Mouse (Mus musculus) neural tube, embryonic 15.5 days (tissue): ENCODE measurements around the gene Tapbp. TPM values are rescaled to one million over a fixed set of nuclear protein-coding genes. Genes with fewer than 3 reads are reported as not detected.
"Not testable (repeated sequence)": the region's sequence is repeated elsewhere in the genome, so short reads cannot be mapped to it uniquely, and the experiment has no call there.

Experiments used
- ATAC-seq: fragments of 200-750 bp; cut with Nextera tagmentation; 2 replicates; pipeline ENCODE4 v1.8.0; 2017; ENCODE audit warnings: mild to moderate bottlenecking, moderate TSS enrichment, moderate library complexity; ENCODE audit not compliant: low FRiP score
- H3K27ac ChIP-seq: fragments of 300-500 bp; sonication (generic); replicated peaks from 2 replicates; pipeline ENCODE4 v1.5.1; 2015; ENCODE audit warnings: mild to moderate bottlenecking, inconsistent platforms
- H3K27me3 ChIP-seq: fragments of 300-500 bp; sonication (generic); replicated peaks from 2 replicates; pipeline ENCODE4 v1.6.1; 2015; ENCODE audit warnings: inconsistent platforms
- H3K36me3 ChIP-seq: fragments of 300-500 bp; sonication (generic); 2 replicates; pipeline ENCODE4 v1.6.1; 2015; ENCODE audit warnings: inconsistent platforms
- H3K4me1 ChIP-seq: fragments of 300-500 bp; sonication (generic); 2 replicates; pipeline ENCODE4 v1.6.1; 2015; ENCODE audit warnings: inconsistent platforms
- H3K4me2 ChIP-seq: fragments of 300-500 bp; sonication (generic); 2 replicates; pipeline ENCODE4 v1.6.1; 2015; ENCODE audit warnings: inconsistent platforms, mild to moderate bottlenecking, moderate library complexity
- H3K4me3 ChIP-seq: fragments of 300-500 bp; sonication (generic); replicated peaks from 2 replicates; pipeline ENCODE4 v1.5.1; 2015; ENCODE audit warnings: mild to moderate bottlenecking, inconsistent platforms
- H3K9ac ChIP-seq: fragments of 300-500 bp; sonication (generic); replicated peaks from 2 replicates; pipeline ENCODE4 v1.6.1; 2015; ENCODE audit warnings: mild to moderate bottlenecking, inconsistent platforms
- H3K9me3 ChIP-seq: fragments of 300-500 bp; sonication (generic); replicated peaks from 2 replicates; pipeline ENCODE4 v1.6.1; 2016; ENCODE audit warnings: inconsistent platforms
- WGBS: fragments of 180-500 bp; shearing (Covaris S2); methylation state at CpG from one replicate; pipeline ENCODE4 v1.1.7; 2015; ENCODE audit warnings: mixed read lengths; 5-methylcytosine and 5-hydroxymethylcytosine counted together
- polyA plus RNA-seq: library from polyadenylated mRNA; unstranded; fragments of >200 nt; fragmentation: Nextera tagmentation; extraction: Ambion mirVana; gene quantifications from 2 replicates; pipeline ENCODE4 v1.2.1, GENCODE M21; 2015

Tapbp gene
- polyA plus RNA-seq, 1 experiment from 2014 or later: 35.3 TPM

- 80% methylated on average over 4 of the region's 4 CpGs for WGBS
- ATAC-seq: not testable (repeated sequence)
These were observed 22.7 kb upstream of the Tapbp start for GRCm38 (mm10) chr17:33893011-33893410.

DNA sequence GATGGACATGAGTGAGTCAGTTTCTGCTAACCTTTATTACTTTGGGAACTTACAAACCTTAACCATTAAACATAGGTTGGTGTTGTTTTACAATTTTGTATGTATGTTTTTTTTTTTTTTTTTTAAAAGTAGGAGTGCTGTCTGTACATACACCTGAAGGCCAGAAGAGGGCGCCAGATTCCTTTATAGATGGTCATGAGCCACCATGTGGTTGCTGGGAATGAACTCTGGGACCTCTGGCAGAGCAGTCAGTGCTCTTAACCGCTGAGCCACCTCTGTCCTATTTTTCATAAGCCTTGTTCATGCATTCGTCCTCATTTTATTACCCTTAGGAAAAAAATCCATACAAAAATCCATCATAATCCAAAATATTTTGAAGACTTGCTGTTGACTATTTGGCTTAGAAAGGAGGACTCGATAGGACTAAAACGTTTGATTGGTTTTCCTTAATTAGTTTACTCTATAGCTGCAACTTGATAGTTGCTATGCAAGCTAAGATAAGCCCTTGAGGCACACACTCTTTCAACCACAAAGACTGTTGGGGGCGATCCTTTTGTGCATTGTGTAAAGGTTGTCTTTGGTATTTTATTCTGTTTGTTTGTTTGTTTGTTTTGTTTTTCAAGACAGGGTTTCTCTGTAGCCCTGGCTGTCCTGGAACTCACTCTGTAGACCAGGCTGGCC is 18.4 kb upstream of the Tapbp start:
- Histone ChIP-seq H3K4me3 (no peak overlapping the region), H3K27ac (no peak overlapping the region), H3K27me3 (no peaks in the 10 kb centered on the region), H3K4me1 (no peaks in the 10 kb centered on the region), H3K9me3 (no peaks in the 10 kb centered on the region), H3K4me2 (no peak overlapping the region), H3K36me3 (no peaks in the 10 kb centered on the region), H3K9ac (no peak overlapping the region)
- WGBS: 47% methylated on average over 6 of the region's 6 CpGs
- no peak for ATAC-seq

More at GRCm38 (mm10) chr17:33893011-33893410, 22.7 kb upstream of the Tapbp start:
- H3K9ac ChIP-seq, H3K36me3 ChIP-seq, H3K9me3 ChIP-seq, H3K4me3 ChIP-seq, H3K27me3 ChIP-seq, H3K4me2 ChIP-seq, H3K27ac ChIP-seq: not testable (repeated sequence)
- peaks cover 11% of the 10 kb centered on the region for H3K4me1 ChIP-seq

DNA sequence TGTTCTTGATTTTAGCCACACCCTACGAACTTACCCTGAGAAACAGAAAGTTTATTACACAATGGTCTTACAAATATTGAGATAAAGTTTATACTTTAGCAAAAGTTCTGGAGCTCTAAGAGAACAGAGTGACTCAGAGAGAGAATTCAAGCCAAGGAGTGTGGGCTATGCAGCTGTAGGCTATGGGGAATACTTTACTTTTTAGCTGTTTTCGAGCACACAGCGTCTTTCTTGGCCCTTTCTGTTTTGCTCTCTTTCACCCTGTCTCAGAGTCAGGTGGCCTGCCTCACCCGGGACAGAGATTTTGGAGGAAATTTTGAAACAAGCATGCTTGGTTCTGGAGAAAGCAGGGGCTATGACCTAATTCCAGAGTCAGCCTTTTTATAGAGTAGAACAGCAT is 17.5 kb upstream of the Tapbp start:
- not testable (repeated sequence) for H3K27me3 ChIP-seq, H3K4me3 ChIP-seq, ATAC-seq, H3K36me3 ChIP-seq, H3K4me2 ChIP-seq, H3K9me3 ChIP-seq, H3K4me1 ChIP-seq, H3K9ac ChIP-seq, H3K27ac ChIP-seq
- WGBS: 83% methylated on average over 4 of the region's 4 CpGs

- Histone ChIP-seq H3K4me2 (no peak overlapping the region), H3K4me1 (no peaks in the 10 kb centered on the region), H3K27ac (no peak overlapping the region), H3K9me3 (no peaks in the 10 kb centered on the region), H3K36me3 (no peaks in the 10 kb centered on the region), H3K4me3 (no peak overlapping the region), H3K9ac (no peak overlapping the region), H3K27me3 (no peaks in the 10 kb centered on the region)
- WGBS: 68% methylated on average over 4 of the region's 4 CpGs
- ATAC-seq: no peak
These were observed 16.1 kb upstream of the Tapbp start for GRCm38 (mm10) chr17:33899642-33900041.

DNA sequence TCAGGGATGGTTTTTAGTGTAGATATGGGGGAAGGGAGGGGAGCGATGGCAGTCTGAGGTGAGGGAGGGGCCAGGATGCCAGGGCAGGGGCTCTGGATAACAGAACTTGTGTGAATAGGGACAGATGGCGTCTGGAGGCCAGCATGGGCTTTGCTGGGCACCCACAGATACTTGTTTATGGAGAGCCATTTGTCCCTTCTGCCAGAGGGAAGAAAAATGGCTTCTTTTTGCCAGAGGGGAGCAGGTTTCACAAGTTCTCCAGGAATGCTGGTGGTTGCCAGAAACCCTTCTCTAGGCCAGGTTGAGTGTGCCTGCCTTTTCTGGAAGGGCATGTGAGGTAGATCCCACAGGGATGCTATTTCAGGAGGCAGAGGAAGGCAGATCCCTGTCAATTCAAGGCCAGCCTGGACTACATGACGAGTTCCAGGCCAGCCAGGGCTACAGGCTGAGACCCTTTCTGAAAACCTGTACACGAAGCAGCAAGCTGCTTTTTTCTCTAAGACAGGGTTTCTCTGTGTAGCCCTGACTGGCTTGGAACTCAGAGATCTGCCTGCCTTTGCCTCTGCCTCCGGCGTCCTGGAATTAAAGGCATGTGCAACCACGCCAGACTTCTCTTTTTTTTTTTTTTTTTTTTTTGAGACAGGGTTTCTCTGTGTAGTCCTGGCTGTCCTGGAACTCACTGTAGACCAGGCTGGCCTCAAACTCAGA is 15.3 kb upstream of the Tapbp start:
- WGBS: 78% methylated on average over 7 of the region's 7 CpGs
- H3K4me2 ChIP-seq: no peak overlapping the region
- no peak overlapping the region for H3K9ac ChIP-seq
- H3K4me1 ChIP-seq: no peaks in the 10 kb centered on the region
- no peaks in the 10 kb centered on the region for H3K9me3 ChIP-seq
- no peak overlapping the region for H3K4me3 ChIP-seq
- H3K27me3 ChIP-seq: no peaks in the 10 kb centered on the region
- no peak overlapping the region for H3K27ac ChIP-seq
- no peaks in the 10 kb centered on the region for H3K36me3 ChIP-seq
- ATAC-seq: no peak

GRCm38 (mm10) chr17:33900989-33901314 is 14.7 kb upstream of the Tapbp start:
- Histone ChIP-seq H3K9me3 (no peaks in the 10 kb centered on the region), H3K36me3 (no peaks in the 10 kb centered on the region), H3K4me3 (no peak overlapping the region), H3K27me3 (no peaks in the 10 kb centered on the region), H3K27ac (no peak overlapping the region), H3K4me2 (no peak overlapping the region), H3K4me1 (no peaks in the 10 kb centered on the region), H3K9ac (no peak overlapping the region)
- ATAC-seq: no peak
- 88% methylated on average over 4 of the region's 4 CpGs for WGBS

GRCm38 (mm10) chr17:33901653-33902052 is 14.0 kb upstream of the Tapbp start:
- no peak for ATAC-seq
- H3K4me2 ChIP-seq: no peak overlapping the region
- H3K36me3 ChIP-seq: no peaks in the 10 kb centered on the region
- no peak overlapping the region for H3K9ac ChIP-seq
- no peaks in the 10 kb centered on the region for H3K27me3 ChIP-seq
- no peak overlapping the region for H3K4me3 ChIP-seq
- no peak overlapping the region for H3K27ac ChIP-seq
- H3K9me3 ChIP-seq: no peaks in the 10 kb centered on the region
- H3K4me1 ChIP-seq: no peaks in the 10 kb centered on the region
- WGBS: 65% methylated on average over 4 of the region's 4 CpGs

GRCm38 (mm10) chr17:33902079-33902478 is 13.6 kb upstream of the Tapbp start:
- no peaks in the 10 kb centered on the region for H3K36me3 ChIP-seq
- whole genome bisulfite sequencing: 42% methylated on average over 4 of the region's 4 CpGs

DNA sequence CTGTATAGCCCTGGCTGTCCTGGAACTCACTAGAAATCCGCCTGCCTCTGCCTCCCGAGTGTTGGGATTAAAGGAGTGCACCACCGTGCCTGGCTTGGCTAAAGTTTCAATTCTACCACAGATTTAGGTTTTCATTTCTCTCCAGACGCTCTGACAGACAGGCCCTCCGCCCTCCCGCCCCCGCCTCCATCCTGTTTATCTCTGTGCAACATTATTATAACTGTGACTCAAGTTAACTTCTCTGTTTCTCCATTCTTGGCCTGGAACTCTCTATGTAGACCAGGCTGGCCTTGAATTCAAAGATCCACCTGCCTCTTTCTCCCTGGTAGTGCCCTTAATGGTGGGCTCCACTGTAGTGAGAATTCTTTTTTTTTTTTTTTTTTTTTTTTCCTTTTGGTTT is 13.2 kb upstream of the Tapbp start:
- Histone ChIP-seq H3K36me3 (no peaks in the 10 kb centered on the region), H3K4me2 (no peak overlapping the region), H3K27me3 (no peaks in the 10 kb centered on the region), H3K4me3 (no peak overlapping the region), H3K9me3 (no peaks in the 10 kb centered on the region), H3K9ac (no peak overlapping the region), H3K27ac (no peak overlapping the region), H3K4me1 (peaks cover 1% of the 10 kb centered on the region)
- 91% methylated on average over 7 of the region's 7 CpGs for WGBS
- ATAC-seq: no peak

More at GRCm38 (mm10) chr17:33902079-33902478, 13.6 kb upstream of the Tapbp start:
- Histone ChIP-seq H3K4me2 (no peak overlapping the region), H3K4me1 (no peaks in the 10 kb centered on the region), H3K4me3 (no peak overlapping the region), H3K9ac (no peak overlapping the region), H3K27me3 (no peaks in the 10 kb centered on the region), H3K27ac (no peak overlapping the region), H3K9me3 (no peaks in the 10 kb centered on the region)
- no peak for ATAC-seq

- not testable (repeated sequence) for H3K27ac ChIP-seq, H3K4me2 ChIP-seq, H3K9ac ChIP-seq, H3K27me3 ChIP-seq, H3K4me3 ChIP-seq, ATAC-seq, H3K36me3 ChIP-seq, H3K4me1 ChIP-seq, H3K9me3 ChIP-seq
- 77% methylated on average over 6 of the region's 6 CpGs for WGBS
These were observed 11.6 kb upstream of the Tapbp start for GRCm38 (mm10) chr17:33903911-33904651.

DNA sequence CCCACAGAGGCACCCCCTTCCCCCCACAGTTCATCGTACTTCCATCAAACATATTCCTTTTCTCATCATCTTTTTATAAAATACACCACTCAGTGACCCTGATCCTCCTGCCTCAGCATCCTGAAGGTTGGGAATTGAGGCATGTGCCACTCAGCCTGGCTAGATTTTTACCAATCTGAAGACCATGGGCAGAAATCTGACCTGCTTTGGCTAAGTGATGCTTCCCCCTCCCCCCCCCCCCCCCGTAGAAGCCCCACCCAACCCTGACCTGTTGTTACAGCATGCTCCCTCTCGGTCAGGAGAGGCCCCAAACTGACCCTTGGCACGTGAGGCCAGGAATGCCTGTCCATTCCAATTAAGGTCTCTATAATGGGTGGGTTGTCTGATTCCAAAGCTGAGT is 10.9 kb upstream of the Tapbp start, which contains the start of gene Platr17:
Gene Platr17 (plus strand): TSS at position 301 of the 400 bp plus-strand sequence.
- not testable (repeated sequence) for H3K4me2 ChIP-seq, H3K9ac ChIP-seq, ATAC-seq, H3K36me3 ChIP-seq, H3K4me3 ChIP-seq, H3K27me3 ChIP-seq, H3K9me3 ChIP-seq, H3K27ac ChIP-seq
- H3K4me1 ChIP-seq: peaks cover 12% of the 10 kb centered on the region
- WGBS: 28% methylated on average over 3 of the region's 4 CpGs
